In genomic region chr8:87804327-87804900, GRCm38 (mm10) we compare ENCODE assay signal across 9 mouse cellular contexts.
DNase-seq lines count a peak whose midpoint lies in the region; ATAC-seq and TF ChIP-seq lines count a peak whose summit lies in the region.
"Had no signal": no experiment of that assay in that cellular context is flagged by ENCODE, and none has a peak within 500 bp of the region (broad histone marks: within the 10 kb centered on the region; RNA-seq: fewer than 3 reads in every experiment).

No protein-coding gene starts in this region.

- intact Hi-C loops in left cerebral cortex, adult 2 months (cut with DNase I) = no loop called here

- TF ChIP-seq CTCF in left cerebral cortex, adult 2 months (IDR thresholded peaks at IDR 0.05) = no peak

- H3K9me3 ChIP-seq in midbrain, embryonic 15.5 days = no peaks in the 10 kb centered on the region

- 0 out of 2 replicates have a peak overlapping the region, but pooled peaks have one; percentile 9 for H3K27ac ChIP-seq in midbrain, embryonic 15.5 days
- no peak overlapping the region for H3K27ac ChIP-seq in left cerebral cortex, adult 2 months
- H3K27ac ChIP-seq: liver, embryonic 14.5 days had no signal

- H3K9ac ChIP-seq in midbrain, embryonic 15.5 days = no peak overlapping the region
- H3K9ac ChIP-seq: liver, embryonic 14.5 days had no signal

- peak; percentile 25 for DNase-seq in cerebellum, adult 9-11 months
- DNase-seq in embryo, embryonic 10.5 days (ENCODE audit: low spot score) = peak; percentile 23
- peak; percentile 79 to 85 for DNase-seq in heart, adult 9 months (ENCODE audit: low spot score in 2 of 2)
- DNase-seq in kidney, adult 8-10 months = peak; percentile 11 to 19
- DNase-seq in left cerebral cortex, adult 2 months (ENCODE audit: extremely low spot score in 1 of 2, low spot score in 2 of 2) = no peak

- H3K36me3 ChIP-seq in midbrain, embryonic 15.5 days (replicated peaks) = no peaks in the 10 kb centered on the region

- H3K27me3 ChIP-seq in midbrain, embryonic 15.5 days (replicated peaks) = no peaks in the 10 kb centered on the region

- no peak overlapping the region for H3K4me3 ChIP-seq in midbrain, embryonic 15.5 days
- no peak overlapping the region for H3K4me3 ChIP-seq in left cerebral cortex, adult 2 months

- 54% methylated on average over 11 of the region's 11 CpGs for WGBS in midbrain, embryonic 15.5 days

- ATAC-seq in cerebellum, adult (ENCODE audit: insufficient number of reproducible peaks, low FRiP score, low TSS enrichment) = no peak
- ATAC-seq in midbrain, embryonic 15.5 days (replicated peaks) = peak; percentile 43
- no peak for ATAC-seq in granulocyte monocyte progenitor cell, adult 5-6 weeks (replicated peaks; ENCODE audit: poor library complexity, severe bottlenecking)

- peaks cover 28% of the 10 kb centered on the region for H3K4me1 ChIP-seq in midbrain, embryonic 15.5 days

- H3K4me2 ChIP-seq in midbrain, embryonic 15.5 days = no peak overlapping the region

Comparison
In these comparisons a context has a peak if more than half of its experiments do, and no peak if none do; other contexts are left out.
1. DNase-seq: peak in cerebellum, adult 9-11 months (single experiment), embryo, embryonic 10.5 days (single experiment), heart, adult 9 months (2 of 2) and kidney, adult 8-10 months (2 of 2); none in left cerebral cortex, adult 2 months (0 of 2).